Mouse (Mus musculus) erythroblast, embryonic 14.5 days (primary cell): ENCODE data around the gene Depp1. TPM values are rescaled to one million over a fixed set of nuclear protein-coding genes. Genes with fewer than 3 reads are reported as not detected.

ENCODE experiments used
- H3K27me3 ChIP-seq: 2 replicates; pipeline ENCODE4 v1.6.1; 2012; ENCODE audit warnings: inconsistent platforms; ENCODE audit not compliant: control insufficient read depth
- H3K36me3 ChIP-seq: 2 replicates; pipeline ENCODE4 v1.6.1; 2012; ENCODE audit warnings: mild to moderate bottlenecking, inconsistent platforms; ENCODE audit not compliant: control insufficient read depth
- H3K4me1 ChIP-seq: 2 replicates; pipeline ENCODE4 v1.6.1; 2012; ENCODE audit warnings: inconsistent platforms; ENCODE audit not compliant: control insufficient read depth
- H3K4me3 ChIP-seq: replicated peaks from 2 replicates; pipeline ENCODE3; 2012; ENCODE audit warnings: moderate library complexity, mild to moderate bottlenecking, inconsistent platforms
- H3K9me3 ChIP-seq: 2 replicates; pipeline ENCODE4 v1.6.1; 2012; ENCODE audit warnings: low read length, inconsistent platforms, mixed read lengths; ENCODE audit not compliant: control insufficient read depth
- GATA1 ChIP-seq: IDR thresholded peaks from 2 replicates; pipeline ENCODE4 v1.6.1; 2012; ENCODE audit warnings: low read length, inconsistent platforms, mixed read lengths
- TAL1 ChIP-seq: IDR thresholded peaks from 3 replicates; pipeline ENCODE4 v1.6.1; 2012; ENCODE audit warnings: low read length, inconsistent platforms, mixed read lengths
- polyA plus RNA-seq: library from polyadenylated mRNA; stranded (reverse); fragments of >175 nt; gene quantifications from 2 replicates; pipeline ENCODE4 v1.2.3, GENCODE M21; 2012

Depp1 gene
- polyA plus RNA-seq, 1 experiment, result 0.03 TPM

- Histone ChIP-seq H3K4me1 (no peaks in the 10 kb centered on the region), H3K27me3 (no peaks in the 10 kb centered on the region), H3K36me3 (no peaks in the 10 kb centered on the region), H3K9me3 (no peaks in the 10 kb centered on the region), H3K4me3 (no peak overlapping the region)
- TF ChIP-seq GATA1 (no peak), TAL1 (no peak)
Measured at GRCm38 (mm10) chr6:116697896-116698425, 47.6 kb downstream of the Depp1 start.

- H3K27me3 ChIP-seq, result no peaks in the 10 kb centered on the region
- H3K4me1 ChIP-seq, result no peaks in the 10 kb centered on the region
- TF ChIP-seq GATA1 (no peak), TAL1 (no peak)
- H3K36me3 ChIP-seq, result no peaks in the 10 kb centered on the region
- no peak overlapping the region for H3K4me3 ChIP-seq
- H3K9me3 ChIP-seq, result no peaks in the 10 kb centered on the region
Measured at GRCm38 (mm10) chr6:116700821-116701220, 50.4 kb downstream of the Depp1 start.

Other genes with a start within 250 kb of the Depp1 start
- 0.08 TPM in 1 of 2 replicates, not detected in the other for gene Alox5, start 189.4 kb upstream of the Depp1 start, polyA plus RNA-seq
- not detected in 2 replicates for gene Olfr211, start 161.5 kb upstream of the Depp1 start, polyA plus RNA-seq
- gene Olfr212, start 144.1 kb upstream of the Depp1 start, polyA plus RNA-seq, result not detected in 2 replicates
- not detected in 2 replicates for gene Olfr213, start 112.2 kb upstream of the Depp1 start, polyA plus RNA-seq
- not detected in 2 replicates for gene Gm5580, start 99.5 kb upstream of the Depp1 start, polyA plus RNA-seq
- gene Olfr214, start 96.4 kb upstream of the Depp1 start, polyA plus RNA-seq, result not detected in 2 replicates
- gene Olfr215, start 66.4 kb upstream of the Depp1 start, polyA plus RNA-seq, result not detected in 2 replicates
- gene Zfp422, start 21.6 kb upstream of the Depp1 start, polyA plus RNA-seq, result 0.02 and 0.04 TPM in 2 replicates
- gene Rassf4, start 23.3 kb downstream of the Depp1 start, polyA plus RNA-seq, result 0.02 and 0.07 TPM in 2 replicates
- gene Tmem72, start 66.3 kb downstream of the Depp1 start, polyA plus RNA-seq, result not detected in 2 replicates